Mouse (Mus musculus) activated CD4-positive, CD25-positive, alpha-beta regulatory T cell (primary cell): ENCODE results near the gene Fbxw18. TPM values are rescaled to one million over a fixed set of nuclear protein-coding genes. Genes with fewer than 3 reads are reported as not detected.

Experiments
- polyA plus RNA-seq, 2 experiments: library from polyadenylated mRNA; unstranded; fragments of 100-300 nt; shearing (Covaris generic); gene quantifications; one replicate each; pipeline ENCODE4 v1.2.1; 2017

Gene Fbxw18
- not detected for polyA plus RNA-seq

DNA sequence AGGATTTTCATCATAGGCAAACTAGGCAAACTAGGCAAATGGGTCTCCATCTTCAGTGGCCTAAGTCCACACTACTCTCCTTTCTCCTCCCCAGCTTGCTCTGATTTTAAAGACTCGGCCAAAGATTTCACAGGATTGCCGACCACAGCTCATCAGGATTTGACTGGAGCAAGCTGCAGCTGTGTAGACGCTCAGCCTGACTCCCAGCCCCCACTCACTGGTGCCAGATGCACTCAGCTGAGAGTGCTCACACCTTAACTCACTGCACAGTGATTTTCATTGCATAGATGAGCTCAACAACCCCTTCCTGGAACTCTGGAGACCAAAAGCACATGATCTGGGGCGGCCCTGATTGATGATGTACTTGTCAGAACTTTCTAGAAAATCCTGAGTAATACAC, at the start of gene Fbxw18:
Gene Fbxw18, minus strand, starts transcription at position 101 of the 400 bp plus-strand sequence.

DNA sequence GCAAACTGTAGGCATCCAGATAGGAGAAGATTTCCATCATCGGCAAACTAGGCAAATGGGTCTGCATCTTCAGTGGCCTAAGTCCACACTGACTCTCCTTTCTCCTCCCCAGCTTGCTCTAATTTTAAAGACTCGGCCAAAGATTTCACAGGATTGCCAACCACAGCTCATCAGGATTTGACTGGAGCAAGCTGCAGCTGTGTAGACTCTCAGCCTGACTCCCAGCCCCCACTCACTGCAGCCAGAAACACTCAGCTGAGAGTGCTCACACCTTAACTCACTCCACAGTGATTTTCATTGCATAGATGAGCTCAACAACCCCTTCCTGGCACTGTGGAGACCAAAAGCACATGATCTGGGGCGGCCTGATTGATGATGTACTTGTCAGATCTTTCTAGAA, 43.5 kb upstream of the Fbxw18 start, which contains the start of gene Fbxw26:
Gene Fbxw26, minus strand, starts transcription at position 101 of the 400 bp plus-strand sequence.

GRCm38 (mm10) chr9:109664552-109664951, 37.9 kb downstream of the Fbxw18 start, which contains the start of gene Fbxw25:
Fbxw25 (minus strand) TSS chr9:109664652.

Other genes starting within 250 kb of the Fbxw18 start
- gene Fbxw19, start 206.8 kb downstream of the Fbxw18 start, polyA plus RNA-seq, result not detected
- gene Fbxw15, start 134.4 kb downstream of the Fbxw18 start, polyA plus RNA-seq, result not detected
- gene Fbxw24, start 76.6 kb downstream of the Fbxw18 start, polyA plus RNA-seq, result not detected
- gene Fbxw25, start 38.0 kb downstream of the Fbxw18 start, polyA plus RNA-seq, result not detected
- not detected for gene Fbxw26, start 43.4 kb upstream of the Fbxw18 start, polyA plus RNA-seq
- gene Fbxw27, start 88.0 kb upstream of the Fbxw18 start, polyA plus RNA-seq, result not detected
- not detected for gene Spink8, start 109.6 kb upstream of the Fbxw18 start, polyA plus RNA-seq
- 10 to 100 TPM in 1 of 2 experiments, 1 to 10 TPM in 1; 7.5 to 18.2 TPM for gene Nme6, start 130.0 kb upstream of the Fbxw18 start, polyA plus RNA-seq
- not detected for gene Camp, start 146.9 kb upstream of the Fbxw18 start, polyA plus RNA-seq
- gene Cdc25a, start 172.9 kb upstream of the Fbxw18 start, polyA plus RNA-seq, result 10 to 100 TPM; 16.2 to 20.2 TPM
- gene Map4, start 228.8 kb upstream of the Fbxw18 start, polyA plus RNA-seq, result 10 to 100 TPM; 42.0 to 68.0 TPM